Comparison of ENCODE assay signal across 12 mouse cellular contexts in genomic region chr13:111532178-111532948, GRCm38 (mm10). TPM values are rescaled to one million over a fixed set of nuclear protein-coding genes. Genes with fewer than 3 reads are reported as not detected.
A peak's percentile ranks its signal among the peaks of the same experiment; 100 is the strongest.
DNase-seq lines count a peak whose midpoint lies in the region; ATAC-seq and TF ChIP-seq lines count a peak whose summit lies in the region.
"Had no signal": no experiment of that assay in that cellular context is flagged by ENCODE, and none has a peak within 500 bp of the region (broad histone marks: within the 10 kb centered on the region; RNA-seq: fewer than 3 reads in every experiment).

No protein-coding gene starts in this region.

- no peak overlapping the region for H3K4me2 ChIP-seq in hindbrain, embryonic 11.5 days (replicated peaks; ENCODE audit: low read depth, low read length)
- H3K4me2 ChIP-seq in hindbrain, embryonic 12.5 days (replicated peaks), result no peak overlapping the region
- no peak overlapping the region for H3K4me2 ChIP-seq in intestine, embryonic 16.5 days (ENCODE audit: low read depth, low read length)
- H3K4me2 ChIP-seq in midbrain, embryonic 16.5 days (ENCODE audit: low read length), result no peak overlapping the region

- no peak overlapping the region for H3K9ac ChIP-seq in hindbrain, embryonic 11.5 days (ENCODE audit: low read depth, low read length)
- H3K9ac ChIP-seq in hindbrain, embryonic 12.5 days, result no peak overlapping the region
- H3K9ac ChIP-seq in MEL (ENCODE audit: control insufficient read depth, low read depth, low read length, poor library complexity, severe bottlenecking), result no peak overlapping the region
- no peak overlapping the region for H3K9ac ChIP-seq in intestine, embryonic 16.5 days (ENCODE audit: low read depth, low read length)
- no peak overlapping the region for H3K9ac ChIP-seq in midbrain, embryonic 16.5 days (ENCODE audit: low read depth, low read length)

- no peak overlapping the region for H3K27ac ChIP-seq in hindbrain, embryonic 11.5 days (ENCODE audit: low read depth, low read length)
- H3K27ac ChIP-seq in hindbrain, embryonic 12.5 days, result no peak overlapping the region
- H3K27ac ChIP-seq in MEL (ENCODE audit: control insufficient read depth, low read depth, low read length), result no peak overlapping the region
- no peak overlapping the region for H3K27ac ChIP-seq in intestine, embryonic 16.5 days (ENCODE audit: low read length)
- no peak overlapping the region for H3K27ac ChIP-seq in midbrain, embryonic 16.5 days (ENCODE audit: low read length)

- TF ChIP-seq CTCF in MEL (IDR thresholded peaks at IDR 0.05 in 2 of 3, conservative IDR thresholded peaks at IDR 0.05 in 1 of 3; ENCODE audit: control insufficient read depth in 1 of 3, insufficient read depth in 1 of 3, low read depth in 2 of 3, low read length in 3 of 3, poor library complexity in 1 of 3, severe bottlenecking in 1 of 3), result peak; percentile 32 to 62 (median 49); a peak in 4 of 6 replicates

- peak; percentile 38 for TF ChIP-seq RAD21 in MEL (IDR thresholded peaks at IDR 0.05; ENCODE audit: low read depth, low read length)

- H3K27me3 ChIP-seq in hindbrain, embryonic 11.5 days (ENCODE audit: control insufficient read depth, insufficient read depth, low read length), result no peaks in the 10 kb centered on the region
- H3K27me3 ChIP-seq in hindbrain, embryonic 12.5 days, result no peaks in the 10 kb centered on the region
- no peaks in the 10 kb centered on the region for H3K27me3 ChIP-seq in MEL (ENCODE audit: control insufficient read depth in 1 of 2, insufficient read depth in 2 of 2, low read length in 2 of 2)
- H3K27me3 ChIP-seq in intestine, embryonic 16.5 days (replicated peaks; ENCODE audit: control insufficient read depth, insufficient read depth, low read length), result no peaks in the 10 kb centered on the region
- no peaks in the 10 kb centered on the region for H3K27me3 ChIP-seq in midbrain, embryonic 16.5 days (ENCODE audit: control insufficient read depth, insufficient read depth, low read depth, low read length)

- H3K4me1 ChIP-seq in hindbrain, embryonic 11.5 days (replicated peaks; ENCODE audit: control insufficient read depth, insufficient read depth, low read length), result no peaks in the 10 kb centered on the region
- no peaks in the 10 kb centered on the region for H3K4me1 ChIP-seq in hindbrain, embryonic 12.5 days
- H3K4me1 ChIP-seq in MEL (ENCODE audit: control insufficient read depth in 1 of 2, insufficient read depth in 2 of 2, low read length in 2 of 2), result peaks cover 2 to 3% of the 10 kb centered on the region in 2 experiments; a peak in 2 of 4 replicates
- no peaks in the 10 kb centered on the region for H3K4me1 ChIP-seq in intestine, embryonic 16.5 days (ENCODE audit: control insufficient read depth, insufficient read depth, low read length)
- H3K4me1 ChIP-seq in midbrain, embryonic 16.5 days (ENCODE audit: control insufficient read depth, insufficient read depth, low read length), result no peaks in the 10 kb centered on the region

- H3K36me3 ChIP-seq in hindbrain, embryonic 11.5 days (ENCODE audit: control insufficient read depth, insufficient read depth, low read length), result no peaks in the 10 kb centered on the region
- H3K36me3 ChIP-seq in hindbrain, embryonic 12.5 days, result no peaks in the 10 kb centered on the region
- H3K36me3 ChIP-seq in MEL (ENCODE audit: control insufficient read depth in 1 of 2, insufficient read depth in 2 of 2, low read length in 2 of 2), result no peaks in the 10 kb centered on the region
- H3K36me3 ChIP-seq in intestine, embryonic 16.5 days (ENCODE audit: control insufficient read depth, insufficient read depth, low read length), result no peaks in the 10 kb centered on the region
- H3K36me3 ChIP-seq in midbrain, embryonic 16.5 days (ENCODE audit: control insufficient read depth, insufficient read depth, low read length), result no peaks in the 10 kb centered on the region

- no peaks in the 10 kb centered on the region for H3K9me3 ChIP-seq in hindbrain, embryonic 11.5 days (ENCODE audit: control insufficient read depth, low read length)
- H3K9me3 ChIP-seq in hindbrain, embryonic 12.5 days (replicated peaks), result no peaks in the 10 kb centered on the region
- no peaks in the 10 kb centered on the region for H3K9me3 ChIP-seq in MEL (replicated peaks; ENCODE audit: insufficient read depth, low read length)
- H3K9me3 ChIP-seq in intestine, embryonic 16.5 days (ENCODE audit: control insufficient read depth, low read length), result no peaks in the 10 kb centered on the region
- no peaks in the 10 kb centered on the region for H3K9me3 ChIP-seq in midbrain, embryonic 16.5 days (replicated peaks; ENCODE audit: control insufficient read depth, low read length, poor library complexity, severe bottlenecking)

- TF ChIP-seq EP300 in MEL (IDR thresholded peaks at IDR 0.05; ENCODE audit: low read depth in 1 of 2, low read length in 2 of 2), result no peak

- ATAC-seq in hindbrain, embryonic 11.5 days (ENCODE audit: low FRiP score), result no peak
- ATAC-seq in hindbrain, embryonic 12.5 days (ENCODE audit: low FRiP score), result no peak
- ATAC-seq in intestine, embryonic 16.5 days, result peak; percentile 39
- no peak for ATAC-seq in midbrain, embryonic 16.5 days
- ATAC-seq: hindbrain, embryonic 16.5 days had no signal

- no peaks in the 10 kb centered on the region for H3K79me2 ChIP-seq in MEL (ENCODE audit: control insufficient read depth, insufficient read depth, low read length, poor library complexity)

- TF ChIP-seq POLR2A in MEL (IDR thresholded peaks at IDR 0.05; ENCODE audit: control insufficient read depth in 1 of 2, insufficient read depth in 1 of 2, low read depth in 1 of 2, low read length in 2 of 2, poor library complexity in 1 of 2), result no peak

- peak; percentile 16 for DNase-seq in hindbrain, embryonic 11.5 days (ENCODE audit: low spot score)
- DNase-seq in 3T3-L1 (ENCODE audit: low read depth, low spot score) (peak; percentile 34), MEL (ENCODE audit: low read depth, low spot score) (peak; percentile 43)
- DNase-seq in frontal cortex, postnatal 14 days (ENCODE audit: low spot score in 2 of 2), result no peak
- no peak for DNase-seq in embryo, embryonic 10 days (ENCODE audit: low spot score)

- no peak overlapping the region for H3K4me3 ChIP-seq in hindbrain, embryonic 11.5 days (ENCODE audit: low read depth, low read length)
- no peak overlapping the region for H3K4me3 ChIP-seq in hindbrain, embryonic 12.5 days
- no peak overlapping the region for H3K4me3 ChIP-seq in MEL (ENCODE audit: control insufficient read depth in 1 of 2, insufficient read depth in 1 of 2, low read depth in 2 of 2, low read length in 2 of 2)
- no peak overlapping the region for H3K4me3 ChIP-seq in intestine, embryonic 16.5 days (ENCODE audit: low read length)
- no peak overlapping the region for H3K4me3 ChIP-seq in midbrain, embryonic 16.5 days (ENCODE audit: low read depth, low read length)
- H3K4me3 ChIP-seq: myocyte had no signal

- 92% methylated on average over 16 of the region's 16 CpGs for WGBS in hindbrain, embryonic 11.5 days
- 88% methylated on average over 16 of the region's 16 CpGs for WGBS in hindbrain, embryonic 12.5 days
- 86% methylated on average over 16 of the region's 16 CpGs for WGBS in intestine, embryonic 16.5 days
- 90% methylated on average over 16 of the region's 16 CpGs for WGBS in midbrain, embryonic 16.5 days

TF ChIP-seq in MEL, 35 proteins besides CTCF, POLR2A, EP300 and RAD21:
- TF ChIP-seq JUND (IDR thresholded peaks at IDR 0.05; ENCODE audit: low read depth, low read length), result 0 out of 2 replicates have a peak, but pooled peaks have one; percentile 24
- TF ChIP-seq MAZ (IDR thresholded peaks at IDR 0.05; ENCODE audit: low read depth, low read length), result no peak
- TF ChIP-seq POLR2AphosphoS5 (IDR thresholded peaks at IDR 0.05; ENCODE audit: borderline replicate concordance, low read depth, low read length), result no peak
- TF ChIP-seq ZNF384 (IDR thresholded peaks at IDR 0.05; ENCODE audit: low read depth, low read length), result 0 out of 2 replicates have a peak, but pooled peaks have one; percentile 22
- TF ChIP-seq ZC3H11A (IDR thresholded peaks at IDR 0.05; ENCODE audit: low read depth, low read length), result peak; percentile 25
- no peak for TF ChIP-seq CHD2 (IDR thresholded peaks at IDR 0.05; ENCODE audit: low read length)
- TF ChIP-seq SMC3 (IDR thresholded peaks at IDR 0.05; ENCODE audit: low read depth, low read length), result peak; percentile 70
TF ChIP-seq in MEL: peak in this region for 4.

RNA-seq across cellular contexts. Expression of gene Gm49496, which starts 17.4 kb away (rescaled TPM):
- polyA plus RNA-seq in hindbrain, embryonic 11.5 days (2014; fragmentation: Nextera tagmentation; extraction: Ambion mirVana), result not detected in 2 replicates
- not detected in 2 replicates for polyA plus RNA-seq in hindbrain, embryonic 12.5 days (2016; fragmentation: Nextera tagmentation; extraction: Ambion mirVana)
- total RNA-seq in MEL (2012; rRNA removed), result 0.13 TPM in 1 of 2 replicates, not detected in the other
- under 1 TPM in 1 of 2 experiments, not detected in 1; 0.26 TPM for polyA plus RNA-seq in MEL (2012; ENCODE audit: insufficient read depth in 1 of 2, insufficient read length in 2 of 2, low read depth in 1 of 2, low replicate concordance in 2 of 2, missing spikeins in 1 of 2)
- polyA plus RNA-seq in intestine, embryonic 16.5 days (2015; fragmentation: Nextera tagmentation; extraction: Ambion mirVana), result 0.12 TPM in 1 of 2 replicates, not detected in the other
- polyA plus RNA-seq in midbrain, embryonic 16.5 days (2015; fragmentation: Nextera tagmentation; extraction: Ambion mirVana), result not detected in 2 replicates
- polyA plus RNA-seq: frontal cortex, adult 2 months; hindbrain, embryonic 16.5 days; limb, embryonic 14.5 days; myocyte had no signal

RNA-seq across cellular contexts. Expression of gene Gpbp1, which starts 42.5 kb away (rescaled TPM):
- 129 and 149 TPM in 2 replicates for polyA plus RNA-seq in hindbrain, embryonic 11.5 days (2014; fragmentation: Nextera tagmentation; extraction: Ambion mirVana)
- 122 and 128 TPM in 2 replicates for polyA plus RNA-seq in hindbrain, embryonic 12.5 days (2016; fragmentation: Nextera tagmentation; extraction: Ambion mirVana)
- 58.2 and 60.9 TPM in 2 replicates for total RNA-seq in MEL (2012; rRNA removed)
- polyA plus RNA-seq in MEL (2012; ENCODE audit: insufficient read depth in 1 of 2, insufficient read length in 2 of 2, low read depth in 1 of 2, low replicate concordance in 2 of 2, missing spikeins in 1 of 2), result 100 to 1,000 TPM in 1 of 2 experiments, 10 to 100 TPM in 1; 76.3 to 648 TPM
- 63.0 and 66.5 TPM in 2 replicates for polyA plus RNA-seq in intestine, embryonic 16.5 days (2015; fragmentation: Nextera tagmentation; extraction: Ambion mirVana)
- 93.6 and 99.2 TPM in 2 replicates for polyA plus RNA-seq in midbrain, embryonic 16.5 days (2015; fragmentation: Nextera tagmentation; extraction: Ambion mirVana)

Comparison
In these comparisons a context has a peak if more than half of its experiments do, and no peak if none do; other contexts are left out.
1. DNase-seq: peak in hindbrain, embryonic 11.5 days (single experiment), 3T3-L1 (single experiment) and MEL (single experiment); none in frontal cortex, postnatal 14 days (0 of 2) and embryo, embryonic 10 days (single experiment).